Mouse (Mus musculus): ENCODE data around the gene Slc35f3. TPM values are rescaled to one million over a fixed set of nuclear protein-coding genes. Genes with fewer than 3 reads are reported as not detected.

The Slc35f3 gene
- total RNA-seq, 1 experiment from 2014 or later = not detected

Other genes starting within 250 kb of the Slc35f3 start
- gene Coa6, start 124.0 kb downstream of the Slc35f3 start, total RNA-seq (2017) = 26.3 and 31.7 TPM in 2 replicates
- 8.9 and 10.4 TPM in 2 replicates for gene Tarbp1, start 176.5 kb downstream of the Slc35f3 start, total RNA-seq (2017)

Measured in hematopoietic stem cell, adult 5-6 weeks (primary cell).